Mouse (Mus musculus): Measurements from ENCODE around the gene Pgap3.

Gene Pgap3

GRCm38 (mm10) chr11:98412797-98413301, 12.6 kb upstream of the Pgap3 start:
- peak in 1 of 2 experiments; percentile 59 for DNase-seq (ENCODE audit: low spot score in 2 of 2)

- DNase-seq (ENCODE audit: low spot score in 2 of 2): peak; percentile 67 to 77
These were observed 12.0 kb upstream of the Pgap3 start, which contains the start of gene Erbb2 for GRCm38 (mm10) chr11:98412273-98412796. Gene Erbb2 (plus strand): TSS chr11:98412470.

- no peak for DNase-seq (ENCODE audit: low spot score in 2 of 2)
These were observed 9.1 kb upstream of the Pgap3 start for GRCm38 (mm10) chr11:98409341-98409822.

GRCm38 (mm10) chr11:98408872-98409271, 8.6 kb upstream of the Pgap3 start:
- DNase-seq (ENCODE audit: low spot score in 2 of 2): no peak

- DNase-seq (ENCODE audit: low spot score in 2 of 2): no peak
These were observed 6.3 kb upstream of the Pgap3 start for GRCm38 (mm10) chr11:98406621-98407020.

- DNase-seq (ENCODE audit: low spot score in 2 of 2): no peak
These were observed 526 bp upstream of the Pgap3 start for GRCm38 (mm10) chr11:98400816-98401215.

GRCm38 (mm10) chr11:98397946-98398345, 2.3 kb downstream of the Pgap3 start:
- DNase-seq (ENCODE audit: low spot score in 2 of 2): no peak

- no peak for DNase-seq (ENCODE audit: low spot score in 2 of 2)
These were observed 5.2 kb downstream of the Pgap3 start for GRCm38 (mm10) chr11:98395041-98395440.

- DNase-seq (ENCODE audit: low spot score in 2 of 2): no peak
These were observed 6.0 kb downstream of the Pgap3 start for GRCm38 (mm10) chr11:98394301-98394700.

- DNase-seq (ENCODE audit: low spot score in 2 of 2): no peak
These were observed 7.0 kb downstream of the Pgap3 start for GRCm38 (mm10) chr11:98393317-98393716.

GRCm38 (mm10) chr11:98392645-98393044, 7.6 kb downstream of the Pgap3 start:
- no peak for DNase-seq (ENCODE audit: low spot score in 2 of 2)

GRCm38 (mm10) chr11:98392034-98392433, 8.3 kb downstream of the Pgap3 start:
- DNase-seq (ENCODE audit: low spot score in 2 of 2): no peak

- no peak for DNase-seq (ENCODE audit: low spot score in 2 of 2)
These were observed 10.1 kb downstream of the Pgap3 start for GRCm38 (mm10) chr11:98390141-98390540.

- DNase-seq (ENCODE audit: low spot score in 2 of 2): no peak
These were observed 11.0 kb downstream of the Pgap3 start for GRCm38 (mm10) chr11:98389221-98389780.

- no peak for DNase-seq (ENCODE audit: low spot score in 2 of 2)
These were observed 12.0 kb downstream of the Pgap3 start for GRCm38 (mm10) chr11:98388282-98388681.

GRCm38 (mm10) chr11:98387056-98387577, 13.2 kb downstream of the Pgap3 start:
- DNase-seq (ENCODE audit: low spot score in 2 of 2): no peak

- DNase-seq (ENCODE audit: low spot score in 2 of 2): no peak
These were observed 13.7 kb downstream of the Pgap3 start for GRCm38 (mm10) chr11:98386596-98386995.

GRCm38 (mm10) chr11:98385638-98386585, 14.4 kb downstream of the Pgap3 start, which contains the start of gene Pnmt:
Gene Pnmt (plus strand): TSS chr11:98386450.
- no peak for DNase-seq (ENCODE audit: low spot score in 2 of 2)

GRCm38 (mm10) chr11:98384721-98385637, 15.3 kb downstream of the Pgap3 start:
- no peak for DNase-seq (ENCODE audit: low spot score in 2 of 2)

- no peak for DNase-seq (ENCODE audit: low spot score in 2 of 2)
These were observed 16.1 kb downstream of the Pgap3 start for GRCm38 (mm10) chr11:98384216-98384615.

Data from urinary bladder, adult 18-20 months (tissue).